Mouse (Mus musculus) inflammation-experienced regulatory T-cells, adult 6 months (primary cell): ENCODE measurements around the gene Fbxo41. TPM values are rescaled to one million over a fixed set of nuclear protein-coding genes. Genes with fewer than 3 reads are reported as not detected.

Experiments
- ATAC-seq: one replicate; pipeline ENCODE4 v1.8.0; 2017
- polyA plus RNA-seq, 3 experiments: library from polyadenylated mRNA; unstranded; fragments of 100-300 nt; shearing (Covaris generic); gene quantifications; one replicate each; pipeline ENCODE4 v1.2.1; 2017

Fbxo41 gene
- polyA plus RNA-seq, 3 experiments from 2014 or later: 0.11 to 0.38 TPM; not detected in 1

DNA sequence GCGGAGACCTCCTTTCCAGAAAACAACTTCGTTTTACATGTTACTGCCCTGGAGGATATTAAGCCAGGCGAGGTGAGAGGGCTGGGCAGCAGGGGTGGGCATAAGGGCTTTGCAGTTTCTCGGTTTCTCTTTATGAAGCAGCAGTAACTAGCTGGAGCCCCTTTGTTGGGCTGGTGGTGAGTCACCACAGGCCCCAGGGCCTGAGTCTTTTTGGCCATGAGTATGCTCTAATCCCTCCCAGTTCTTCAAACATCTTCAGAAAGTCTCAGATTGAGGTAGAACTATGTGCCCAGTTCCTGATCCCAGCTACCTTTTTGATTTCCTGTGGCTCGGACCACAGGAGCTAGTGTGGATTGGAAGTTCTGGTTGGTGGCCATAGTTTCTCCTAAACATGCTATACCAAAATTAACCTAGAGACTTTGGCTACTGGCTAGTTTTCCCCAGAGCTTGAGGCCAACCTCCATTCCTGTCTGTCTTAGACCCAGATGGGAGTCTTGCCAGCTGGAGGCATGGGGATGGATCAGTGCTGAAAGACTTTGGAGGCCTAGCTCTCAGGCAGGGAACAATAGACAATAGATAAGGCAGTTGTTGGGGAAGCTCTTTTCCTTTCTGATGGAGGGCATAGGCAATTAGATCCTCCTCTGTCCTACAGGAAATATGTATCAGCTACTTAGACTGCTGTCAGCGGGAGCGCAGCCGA lies 58.4 kb downstream of the Fbxo41 start:
- no peak for ATAC-seq

DNA sequence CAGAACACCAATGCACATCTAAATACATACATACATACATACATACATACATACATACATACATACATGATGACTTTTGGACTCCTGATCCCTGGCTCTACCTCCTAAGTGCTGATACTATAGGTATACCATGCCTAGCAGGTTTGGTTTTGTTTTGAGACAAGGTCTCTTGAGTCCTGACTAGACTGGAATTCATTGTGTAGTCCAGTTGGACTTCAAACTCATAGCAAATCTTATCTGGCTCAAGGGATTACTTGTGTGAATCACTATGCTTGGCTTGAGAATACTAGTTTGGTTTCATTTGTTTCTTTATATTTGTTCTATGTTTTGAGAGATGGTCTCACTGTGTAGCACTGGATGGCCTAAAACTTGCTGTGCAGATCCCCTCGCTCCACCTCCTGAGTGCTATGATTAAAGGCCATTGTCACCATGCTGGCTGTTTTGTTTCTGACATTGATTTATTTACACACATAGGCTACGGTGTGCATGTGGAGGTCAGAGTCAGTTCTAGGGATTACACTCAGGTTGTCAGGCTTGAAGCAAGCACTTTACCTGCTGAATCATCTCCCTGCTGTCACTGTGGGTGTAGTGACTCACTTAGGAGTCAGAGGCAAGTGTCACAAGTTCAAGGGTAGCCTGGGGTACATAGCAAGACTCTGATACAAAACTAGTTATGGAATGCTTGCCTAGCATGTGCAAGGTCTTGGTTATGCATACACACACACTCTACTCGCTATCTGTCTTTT lies 59.1 kb downstream of the Fbxo41 start:
- ATAC-seq: no peak

DNA sequence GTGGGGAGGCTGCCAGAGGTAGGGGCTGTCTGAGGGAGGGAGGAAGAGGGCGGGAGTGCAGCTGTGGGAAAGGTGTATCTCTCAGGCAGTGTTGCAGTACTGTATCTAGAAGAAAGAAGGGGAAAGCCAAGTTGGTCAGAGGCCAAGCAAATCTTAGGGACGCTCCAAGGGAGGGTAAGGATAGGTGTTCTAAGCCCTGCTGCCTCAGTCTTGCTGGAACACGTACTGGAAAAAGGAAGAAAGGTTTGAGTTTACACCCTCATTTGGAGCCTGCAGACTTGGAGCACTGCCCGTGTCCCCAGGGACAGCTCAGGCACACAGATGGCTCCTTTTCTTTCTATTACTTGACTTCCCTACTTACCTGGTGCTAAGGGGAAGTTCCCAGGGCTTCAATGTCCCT lies 61.7 kb downstream of the Fbxo41 start:
- no peak for ATAC-seq

- ATAC-seq: no peak
Measured at GRCm38 (mm10) chr6:85436631-85437030, 66.2 kb downstream of the Fbxo41 start.

- no peak for ATAC-seq
Measured at GRCm38 (mm10) chr6:85436204-85436603, 66.6 kb downstream of the Fbxo41 start.

- ATAC-seq: no peak
Measured at GRCm38 (mm10) chr6:85433865-85434264, 68.9 kb downstream of the Fbxo41 start.

DNA sequence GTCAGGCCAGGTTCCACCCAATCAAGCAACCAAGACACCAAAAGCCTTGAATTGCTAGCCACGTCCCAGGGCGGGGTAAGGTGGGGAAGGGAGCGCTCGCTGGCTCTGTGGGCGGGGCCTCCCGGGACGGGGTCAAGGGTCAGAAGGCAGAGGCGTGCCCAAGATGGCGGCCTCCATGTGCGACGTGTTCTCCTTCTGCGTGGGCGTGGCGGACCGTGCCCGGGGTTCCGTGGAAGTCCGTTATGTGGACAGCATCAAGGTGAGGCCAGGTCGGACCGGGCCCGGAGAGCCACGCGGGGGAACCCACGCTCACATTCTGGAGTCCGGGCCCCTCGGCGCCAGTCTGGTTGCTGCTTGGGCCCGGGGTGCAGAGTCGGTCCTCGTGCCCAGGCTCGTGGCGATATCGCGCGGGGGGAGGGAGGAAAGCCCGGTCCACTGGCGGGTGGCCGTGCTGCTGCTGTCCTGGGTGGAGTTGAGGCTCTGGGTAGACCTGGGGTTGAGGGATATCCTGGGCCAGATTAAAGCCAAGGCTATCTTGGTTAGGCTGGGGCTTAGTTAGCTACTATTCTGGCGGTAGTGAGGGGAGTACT lies 70.9 kb downstream of the Fbxo41 start, which contains the start of gene Smyd5:
Smyd5 (plus strand) TSS at position 148 of the 590 bp plus-strand sequence.
- ATAC-seq: peak; percentile 90

DNA sequence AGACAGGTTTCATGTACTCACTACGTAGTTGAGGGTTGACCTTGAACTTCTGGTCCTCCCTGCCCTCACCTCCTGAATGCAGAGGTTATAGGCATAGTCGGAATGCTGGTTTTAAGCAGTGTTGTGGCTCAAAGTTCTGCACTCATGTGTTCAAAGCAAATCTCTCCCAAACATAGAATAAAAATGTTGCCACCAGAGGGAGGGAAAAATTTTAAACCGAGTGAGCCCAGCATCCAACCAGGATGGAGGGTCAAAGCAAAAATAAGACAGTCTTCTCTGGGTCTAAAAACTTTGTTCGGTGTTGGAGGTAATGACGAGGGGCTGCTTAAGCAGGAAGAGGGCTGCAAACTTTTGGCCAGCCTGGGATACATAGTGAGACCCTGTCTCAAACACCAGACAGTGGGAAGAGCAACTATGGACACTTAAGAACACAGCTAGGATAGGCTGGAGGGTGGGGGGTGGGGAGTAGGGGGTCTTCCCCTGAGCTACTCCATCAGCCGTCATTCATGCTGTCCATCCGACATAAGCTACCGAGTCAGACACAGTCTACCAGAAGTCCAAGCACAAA lies 71.4 kb downstream of the Fbxo41 start:
- no peak for ATAC-seq

- ATAC-seq: no peak
Measured at GRCm38 (mm10) chr6:85423836-85424379, 78.9 kb downstream of the Fbxo41 start, which contains the start of gene Noto. TSS of gene Noto (plus strand) at chr6:85423886.

Other genes starting within 250 kb of the Fbxo41 start
- 1 to 10 TPM; 1.4 to 3.3 (median 2.1) TPM for gene Sfxn5, start 169.6 kb downstream of the Fbxo41 start, polyA plus RNA-seq
- gene Rab11fip5, start 128.4 kb downstream of the Fbxo41 start, polyA plus RNA-seq: under 1 TPM; 0.50 to 0.67 (median 0.66) TPM
- gene Noto, start 79.1 kb downstream of the Fbxo41 start, polyA plus RNA-seq: under 1 TPM in 1 of 3 experiments, not detected in 2; 0.38 TPM
- 10 to 100 TPM; 18.7 to 31.4 (median 28.0) TPM for gene Smyd5, start 71.0 kb downstream of the Fbxo41 start, polyA plus RNA-seq
- gene Cct7, start 51.5 kb downstream of the Fbxo41 start, polyA plus RNA-seq: 100 to 1,000 TPM; 319 to 323 (median 322) TPM
- 10 to 100 TPM; 14.2 to 23.1 (median 16.5) TPM for gene Pradc1, start 51.0 kb downstream of the Fbxo41 start, polyA plus RNA-seq
- not detected for gene Egr4, start 10.6 kb upstream of the Fbxo41 start, polyA plus RNA-seq
- 1 to 10 TPM; 2.5 to 3.0 (median 2.5) TPM for gene Alms1, start 84.5 kb upstream of the Fbxo41 start, polyA plus RNA-seq
- not detected for gene Nat8f7, start 210.2 kb upstream of the Fbxo41 start, polyA plus RNA-seq